Mouse (Mus musculus) forebrain, embryonic 15.5 days (tissue): ENCODE measurements around the gene Tas1r1. TPM values are rescaled to one million over a fixed set of nuclear protein-coding genes. Genes with fewer than 3 reads are reported as not detected.

Experiments
- ATAC-seq: fragments of 200-750 bp; cut with Nextera tagmentation; replicated peaks from 2 replicates; pipeline ENCODE4 v1.8.0; 2017; ENCODE audit warnings: mild to moderate bottlenecking, moderate TSS enrichment, moderate library complexity
- H3K27ac ChIP-seq: fragments of 300-500 bp; sonication (generic); replicated peaks from 2 replicates; pipeline ENCODE4 v1.5.1; 2015; ENCODE audit warnings: mild to moderate bottlenecking, inconsistent platforms
- H3K27me3 ChIP-seq: fragments of 300-500 bp; sonication (generic); 2 replicates; pipeline ENCODE4 v1.6.1; 2015; ENCODE audit warnings: inconsistent platforms
- H3K36me3 ChIP-seq: fragments of 300-500 bp; sonication (generic); 2 replicates; pipeline ENCODE4 v1.6.1; 2015; ENCODE audit warnings: mild to moderate bottlenecking, inconsistent platforms
- H3K4me1 ChIP-seq: fragments of 300-500 bp; sonication (generic); 2 replicates; pipeline ENCODE4 v1.6.1; 2015; ENCODE audit warnings: inconsistent platforms
- H3K4me2 ChIP-seq: fragments of 300-500 bp; sonication (generic); replicated peaks from 2 replicates; pipeline ENCODE4 v1.6.1; 2015; ENCODE audit warnings: mild to moderate bottlenecking, inconsistent platforms
- H3K4me3 ChIP-seq: fragments of 300-500 bp; sonication (generic); 2 replicates; pipeline ENCODE4 v1.5.1; 2015; ENCODE audit warnings: mild to moderate bottlenecking, inconsistent platforms
- H3K9ac ChIP-seq: fragments of 300-500 bp; sonication (generic); replicated peaks from 2 replicates; pipeline ENCODE4 v1.6.1; 2015; ENCODE audit warnings: mild to moderate bottlenecking, inconsistent platforms
- H3K9me3 ChIP-seq: fragments of 300-500 bp; sonication (generic); 2 replicates; pipeline ENCODE4 v1.6.1; 2016; ENCODE audit warnings: inconsistent platforms
- WGBS: fragments of 180-500 bp; shearing (Covaris S2); methylation state at CpG from one replicate; pipeline ENCODE4 v1.1.7; 2015; ENCODE audit warnings: mixed read lengths; 5-methylcytosine and 5-hydroxymethylcytosine counted together
- polyA plus RNA-seq: library from polyadenylated mRNA; unstranded; fragments of >200 nt; fragmentation: Nextera tagmentation; extraction: Ambion mirVana; gene quantifications from 2 replicates; pipeline ENCODE4 v1.2.1, GENCODE M21; 2015

Gene Tas1r1
- polyA plus RNA-seq, 1 experiment from 2014 or later: 1.5 TPM

GRCm38 (mm10) chr4:152021568-152022097 is 16.7 kb downstream of the Tas1r1 start:
- no peak for ATAC-seq
- H3K9me3 ChIP-seq: no peaks in the 10 kb centered on the region
- H3K36me3 ChIP-seq: peaks cover 45% of the 10 kb centered on the region
- H3K4me1 ChIP-seq: peaks cover 29% of the 10 kb centered on the region
- no peaks in the 10 kb centered on the region for H3K27me3 ChIP-seq
- no peak overlapping the region for H3K27ac ChIP-seq
- no peak overlapping the region for H3K4me3 ChIP-seq
- no peak overlapping the region for H3K4me2 ChIP-seq
- H3K9ac ChIP-seq: no peak overlapping the region
- WGBS: 74% methylated on average over 12 of the region's 12 CpGs

GRCm38 (mm10) chr4:152020024-152020423 is 18.3 kb downstream of the Tas1r1 start:
- no peak overlapping the region for H3K4me3 ChIP-seq

GRCm38 (mm10) chr4:152019073-152019472 is 19.3 kb downstream of the Tas1r1 start:
- 84% methylated on average over 6 of the region's 6 CpGs for WGBS
- no peak overlapping the region for H3K27ac ChIP-seq
- no peak overlapping the region for H3K4me2 ChIP-seq
- H3K9ac ChIP-seq: no peak overlapping the region
- peaks cover 47% of the 10 kb centered on the region for H3K36me3 ChIP-seq
- no peaks in the 10 kb centered on the region for H3K27me3 ChIP-seq
- no peak overlapping the region for H3K4me3 ChIP-seq
- ATAC-seq: no peak
- H3K9me3 ChIP-seq: no peaks in the 10 kb centered on the region
- H3K4me1 ChIP-seq: peaks cover 4% of the 10 kb centered on the region; the same call in 1 of the 2 replicates

More at GRCm38 (mm10) chr4:152020024-152020423, 18.3 kb downstream of the Tas1r1 start:
- peaks cover 47% of the 10 kb centered on the region for H3K36me3 ChIP-seq
- no peak overlapping the region for H3K9ac ChIP-seq
- peaks cover 13% of the 10 kb centered on the region for H3K4me1 ChIP-seq
- no peak for ATAC-seq
- H3K4me2 ChIP-seq: no peak overlapping the region
- no peak overlapping the region for H3K27ac ChIP-seq
- H3K9me3 ChIP-seq: no peaks in the 10 kb centered on the region
- H3K27me3 ChIP-seq: no peaks in the 10 kb centered on the region
- WGBS: 94% methylated on average over 21 of the region's 21 CpGs

- Histone ChIP-seq H3K27me3 (peaks cover 2% of the 10 kb centered on the region), H3K36me3 (peaks cover 3% of the 10 kb centered on the region; the same call in 1 of the 2 replicates), H3K4me2 (no peak overlapping the region), H3K27ac (no peak overlapping the region), H3K9ac (no peak overlapping the region), H3K4me3 (no peak overlapping the region), H3K4me1 (peaks cover 22% of the 10 kb centered on the region), H3K9me3 (no peaks in the 10 kb centered on the region)
- no peak for ATAC-seq
- WGBS: 83% methylated on average over 12 of the region's 12 CpGs
These were observed 25.1 kb downstream of the Tas1r1 start for GRCm38 (mm10) chr4:152013036-152013813.

- Histone ChIP-seq H3K27ac (no peak overlapping the region), H3K4me1 (peaks cover 31% of the 10 kb centered on the region), H3K36me3 (peaks cover 3% of the 10 kb centered on the region; the same call in 1 of the 2 replicates), H3K4me2 (no peak overlapping the region), H3K9me3 (no peaks in the 10 kb centered on the region), H3K27me3 (peaks cover 13% of the 10 kb centered on the region), H3K9ac (no peak overlapping the region), H3K4me3 (no peak overlapping the region)
- no peak for ATAC-seq
- 95% methylated on average over 16 of the region's 16 CpGs for WGBS
These were observed 26.3 kb downstream of the Tas1r1 start for GRCm38 (mm10) chr4:152012109-152012508.

GRCm38 (mm10) chr4:152011171-152011760 is 27.1 kb downstream of the Tas1r1 start:
- Histone ChIP-seq H3K4me1 (peaks cover 31% of the 10 kb centered on the region), H3K4me2 (peak overlapping the region; percentile 94), H3K9me3 (no peaks in the 10 kb centered on the region), H3K36me3 (peaks cover 3% of the 10 kb centered on the region; the same call in 1 of the 2 replicates), H3K9ac (no peak overlapping the region), H3K27me3 (peaks cover 21% of the 10 kb centered on the region), H3K4me3 (no peak overlapping the region), H3K27ac (no peak overlapping the region)
- no peak for ATAC-seq
- 75% methylated on average over 8 of the region's 8 CpGs for WGBS

- H3K27ac ChIP-seq: no peak overlapping the region
- H3K4me2 ChIP-seq: peak overlapping the region; percentile 94
- no peak overlapping the region for H3K9ac ChIP-seq
- H3K4me1 ChIP-seq: peaks cover 31% of the 10 kb centered on the region
- no peak for ATAC-seq
- peaks cover 3% of the 10 kb centered on the region; the same call in 1 of the 2 replicates for H3K36me3 ChIP-seq
- no peaks in the 10 kb centered on the region for H3K9me3 ChIP-seq
- 9% methylated on average over 13 of the region's 13 CpGs for WGBS
- H3K27me3 ChIP-seq: peaks cover 22% of the 10 kb centered on the region
- peak overlapping the region; percentile 78 for H3K4me3 ChIP-seq
These were observed 27.6 kb downstream of the Tas1r1 start for GRCm38 (mm10) chr4:152010707-152011134.

GRCm38 (mm10) chr4:152010091-152010706 is 28.2 kb downstream of the Tas1r1 start:
- ATAC-seq: no peak
- no peak overlapping the region for H3K27ac ChIP-seq
- H3K4me1 ChIP-seq: peaks cover 31% of the 10 kb centered on the region
- peak overlapping the region; percentile 46 for H3K9ac ChIP-seq
- peak overlapping the region; percentile 78 for H3K4me3 ChIP-seq
- 3% methylated on average over 10 of the region's 10 CpGs for WGBS
- peaks cover 22% of the 10 kb centered on the region for H3K27me3 ChIP-seq
- peak overlapping the region; percentile 94 for H3K4me2 ChIP-seq
- no peaks in the 10 kb centered on the region; the same call in 1 of the 2 replicates for H3K36me3 ChIP-seq
- H3K9me3 ChIP-seq: no peaks in the 10 kb centered on the region

- Histone ChIP-seq H3K4me2 (peak overlapping the region; percentile 94), H3K4me1 (peaks cover 31% of the 10 kb centered on the region), H3K4me3 (peak overlapping the region; percentile 78), H3K9me3 (no peaks in the 10 kb centered on the region), H3K27ac (peak overlapping the region; percentile 62), H3K36me3 (no peaks in the 10 kb centered on the region; the same call in 1 of the 2 replicates), H3K9ac (peak overlapping the region; percentile 46), H3K27me3 (peaks cover 22% of the 10 kb centered on the region)
- ATAC-seq: peak; percentile 79
- under 1% methylated on average over 115 of the region's 115 CpGs for WGBS
These were observed 29.0 kb downstream of the Tas1r1 start for GRCm38 (mm10) chr4:152009076-152010051.

- peak within 1 kb of the TSS; percentile 94 for H3K4me2 ChIP-seq
- H3K36me3 ChIP-seq: no peaks in the 10 kb centered on the region
- WGBS: under 1% methylated on average over 45 of the region's 45 CpGs
- H3K27ac ChIP-seq: peak within 1 kb of the TSS; percentile 62
- peak within 1 kb of the TSS; percentile 46 for H3K9ac ChIP-seq
- no peaks in the 10 kb centered on the region for H3K9me3 ChIP-seq
- ATAC-seq: peak; percentile 87
- peaks cover 22% of the 10 kb centered on the region for H3K27me3 ChIP-seq
- H3K4me1 ChIP-seq: peaks cover 31% of the 10 kb centered on the region
- peak within 1 kb of the TSS; percentile 78 for H3K4me3 ChIP-seq
These were observed 29.7 kb downstream of the Tas1r1 start, which contains the start of gene Klhl21 for GRCm38 (mm10) chr4:152008622-152009075. Gene Klhl21, plus strand, starts transcription at chr4:152008803.

GRCm38 (mm10) chr4:152008148-152008500 is 30.2 kb downstream of the Tas1r1 start:
- H3K4me1 ChIP-seq: peaks cover 31% of the 10 kb centered on the region
- peak overlapping the region; percentile 46 for H3K9ac ChIP-seq
- peak overlapping the region; percentile 78 for H3K4me3 ChIP-seq
- H3K9me3 ChIP-seq: no peaks in the 10 kb centered on the region
- no peaks in the 10 kb centered on the region for H3K36me3 ChIP-seq
- 0 out of 2 replicates have a peak overlapping the region, but pooled peaks have one; percentile 9 for H3K27ac ChIP-seq
- peaks cover 22% of the 10 kb centered on the region for H3K27me3 ChIP-seq
- no peak for ATAC-seq
- peak overlapping the region; percentile 94 for H3K4me2 ChIP-seq
- 2% methylated on average over 14 of the region's 14 CpGs for WGBS
